Mouse (Mus musculus): Measurements from ENCODE around the gene 4932438A13Rik.
A peak's percentile ranks its signal among the peaks of the same experiment; 100 is the strongest.

DNA sequence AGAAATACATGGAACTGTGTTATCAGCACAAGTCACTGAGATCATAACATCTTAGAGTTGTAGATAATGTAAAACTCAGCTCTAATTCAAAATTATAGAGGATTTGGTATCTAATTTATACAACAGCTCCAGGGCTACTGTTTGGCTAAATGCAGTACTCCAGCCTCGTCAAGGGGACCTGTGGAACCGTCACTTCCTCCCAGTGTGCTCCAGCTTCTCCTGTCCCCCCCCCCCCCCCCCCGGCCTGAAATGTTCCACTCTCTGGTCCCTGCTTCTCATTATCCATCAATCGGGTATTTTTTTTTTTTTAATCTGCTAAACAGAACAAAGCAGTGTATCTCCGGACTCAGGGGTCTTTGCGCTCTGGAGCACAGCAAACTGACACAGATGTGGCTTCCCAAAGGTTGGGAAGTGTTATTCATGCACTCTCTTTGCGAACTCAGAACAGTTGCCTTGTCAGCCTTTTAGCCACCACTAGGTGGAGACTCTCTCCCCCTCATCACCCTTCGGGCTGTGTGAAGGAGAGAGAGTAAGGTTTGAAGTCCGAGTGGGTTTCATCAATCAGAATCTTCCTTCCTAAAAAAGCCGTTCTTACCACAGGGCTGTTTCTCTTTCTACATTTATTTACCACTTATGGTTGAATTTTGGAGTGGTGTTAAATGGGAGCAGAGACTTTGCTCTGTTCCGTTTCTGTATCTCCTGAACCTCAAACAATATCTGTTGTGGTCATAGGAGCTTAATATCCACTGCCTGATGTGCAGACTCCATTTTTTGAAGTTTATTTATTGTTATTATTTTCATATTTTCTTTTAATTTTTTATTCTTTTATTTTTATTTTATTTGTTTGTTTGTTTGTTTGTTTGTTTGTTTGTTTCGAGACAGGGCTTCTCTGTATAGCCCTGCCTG lies 22.0 kb upstream of the 4932438A13Rik start:
- no peak for TF ChIP-seq EP300 (IDR thresholded peaks at IDR 0.05; ENCODE audit: low read depth)
- peak; percentile 93 for TF ChIP-seq CTCF (IDR thresholded peaks at IDR 0.05; ENCODE audit: low read depth)
